Mouse (Mus musculus): ENCODE measurements at regions not wholly inside any gene's neighbourhood (a gene's known extent, or its start where the extent isn't known, plus 50 kb on each side); places are given as distances from the start of the nearest gene placed in this dataset.

GRCm38 (mm10) chr3:66535786-66536529, 239.3 kb upstream of the Veph1 start:
- TF ChIP-seq POLR2A (IDR thresholded peaks at IDR 0.05; ENCODE audit: extremely low read depth, insufficient read depth, low read length) (no peak), CTCF (IDR thresholded peaks at IDR 0.05; ENCODE audit: extremely low read depth, insufficient read depth, low read length) (no peak)
- Histone ChIP-seq H3K4me3 (ENCODE audit: insufficient read depth, low read length) (no peak overlapping the region), H3K4me1 (ENCODE audit: control insufficient read depth, insufficient read depth, low read length) (no peaks in the 10 kb centered on the region), H3K27ac (ENCODE audit: insufficient read depth, low read length) (no peak overlapping the region)

- no peak overlapping the region for H3K27ac ChIP-seq (ENCODE audit: insufficient read depth, low read length)
- no peak overlapping the region for H3K4me3 ChIP-seq (ENCODE audit: insufficient read depth, low read length)
- TF ChIP-seq POLR2A (IDR thresholded peaks at IDR 0.05; ENCODE audit: extremely low read depth, insufficient read depth, low read length), result no peak
- TF ChIP-seq CTCF (IDR thresholded peaks at IDR 0.05; ENCODE audit: extremely low read depth, insufficient read depth, low read length), result no peak
These were observed 223.3 kb upstream of the Veph1 start for GRCm38 (mm10) chr3:66519925-66520324.

GRCm38 (mm10) chr3:66518289-66518688, 221.7 kb upstream of the Veph1 start:
- H3K4me3 ChIP-seq (ENCODE audit: insufficient read depth, low read length), result no peak overlapping the region
- H3K4me1 ChIP-seq (ENCODE audit: control insufficient read depth, insufficient read depth, low read length), result no peaks in the 10 kb centered on the region
- TF ChIP-seq POLR2A (IDR thresholded peaks at IDR 0.05; ENCODE audit: extremely low read depth, insufficient read depth, low read length) (no peak), CTCF (IDR thresholded peaks at IDR 0.05; ENCODE audit: extremely low read depth, insufficient read depth, low read length) (no peak)
- H3K27ac ChIP-seq (ENCODE audit: insufficient read depth, low read length), result no peak overlapping the region

More at GRCm38 (mm10) chr3:66519925-66520324, 223.3 kb upstream of the Veph1 start:
- no peaks in the 10 kb centered on the region for H3K4me1 ChIP-seq (ENCODE audit: control insufficient read depth, insufficient read depth, low read length)

- TF ChIP-seq CTCF (IDR thresholded peaks at IDR 0.05; ENCODE audit: extremely low read depth, insufficient read depth, low read length) (no peak), POLR2A (IDR thresholded peaks at IDR 0.05; ENCODE audit: extremely low read depth, insufficient read depth, low read length) (no peak)
- no peaks in the 10 kb centered on the region for H3K4me1 ChIP-seq (ENCODE audit: control insufficient read depth, insufficient read depth, low read length)
- no peak overlapping the region for H3K27ac ChIP-seq (ENCODE audit: insufficient read depth, low read length)
- no peak overlapping the region for H3K4me3 ChIP-seq (ENCODE audit: insufficient read depth, low read length)
These were observed 219.3 kb upstream of the Veph1 start for GRCm38 (mm10) chr3:66515773-66516406.

- TF ChIP-seq CTCF (IDR thresholded peaks at IDR 0.05; ENCODE audit: extremely low read depth, insufficient read depth, low read length) (no peak), POLR2A (IDR thresholded peaks at IDR 0.05; ENCODE audit: extremely low read depth, insufficient read depth, low read length) (no peak)
- H3K4me1 ChIP-seq (ENCODE audit: control insufficient read depth, insufficient read depth, low read length), result no peaks in the 10 kb centered on the region
- H3K27ac ChIP-seq (ENCODE audit: insufficient read depth, low read length), result no peak overlapping the region
- H3K4me3 ChIP-seq (ENCODE audit: insufficient read depth, low read length), result no peak overlapping the region
These were observed 217.9 kb upstream of the Veph1 start for GRCm38 (mm10) chr3:66514587-66514986.

GRCm38 (mm10) chr3:66512408-66512807, 215.8 kb upstream of the Veph1 start:
- Histone ChIP-seq H3K27ac (ENCODE audit: insufficient read depth, low read length) (no peak overlapping the region), H3K4me1 (ENCODE audit: control insufficient read depth, insufficient read depth, low read length) (no peaks in the 10 kb centered on the region), H3K4me3 (ENCODE audit: insufficient read depth, low read length) (no peak overlapping the region)
- TF ChIP-seq CTCF (IDR thresholded peaks at IDR 0.05; ENCODE audit: extremely low read depth, insufficient read depth, low read length), result no peak
- no peak for TF ChIP-seq POLR2A (IDR thresholded peaks at IDR 0.05; ENCODE audit: extremely low read depth, insufficient read depth, low read length)

GRCm38 (mm10) chr3:66510455-66510854, 213.8 kb upstream of the Veph1 start:
- no peak overlapping the region for H3K4me3 ChIP-seq (ENCODE audit: insufficient read depth, low read length)
- H3K4me1 ChIP-seq (ENCODE audit: control insufficient read depth, insufficient read depth, low read length), result no peaks in the 10 kb centered on the region
- TF ChIP-seq POLR2A (IDR thresholded peaks at IDR 0.05; ENCODE audit: extremely low read depth, insufficient read depth, low read length) (no peak), CTCF (IDR thresholded peaks at IDR 0.05; ENCODE audit: extremely low read depth, insufficient read depth, low read length) (no peak)
- no peak overlapping the region for H3K27ac ChIP-seq (ENCODE audit: insufficient read depth, low read length)

GRCm38 (mm10) chr3:66506125-66506524, 209.5 kb upstream of the Veph1 start:
- no peak overlapping the region for H3K4me3 ChIP-seq (ENCODE audit: insufficient read depth, low read length)
- H3K4me1 ChIP-seq (ENCODE audit: control insufficient read depth, insufficient read depth, low read length), result no peaks in the 10 kb centered on the region
- TF ChIP-seq POLR2A (IDR thresholded peaks at IDR 0.05; ENCODE audit: extremely low read depth, insufficient read depth, low read length), result no peak
- TF ChIP-seq CTCF (IDR thresholded peaks at IDR 0.05; ENCODE audit: extremely low read depth, insufficient read depth, low read length), result no peak
- no peak overlapping the region for H3K27ac ChIP-seq (ENCODE audit: insufficient read depth, low read length)

GRCm38 (mm10) chr3:66505476-66506076, 208.9 kb upstream of the Veph1 start:
- TF ChIP-seq CTCF (IDR thresholded peaks at IDR 0.05; ENCODE audit: extremely low read depth, insufficient read depth, low read length), result no peak
- TF ChIP-seq POLR2A (IDR thresholded peaks at IDR 0.05; ENCODE audit: extremely low read depth, insufficient read depth, low read length), result no peak
- Histone ChIP-seq H3K4me1 (ENCODE audit: control insufficient read depth, insufficient read depth, low read length) (no peaks in the 10 kb centered on the region), H3K27ac (ENCODE audit: insufficient read depth, low read length) (no peak overlapping the region), H3K4me3 (ENCODE audit: insufficient read depth, low read length) (no peak overlapping the region)

Data from cortical plate, adult 2 months (tissue).